Mouse (Mus musculus) NIH3T3 (cell line): ENCODE measurements at regions not wholly inside any gene's neighbourhood (a gene's known extent, or its start where the extent isn't known, plus 50 kb on each side); places are given as distances from the start of the nearest gene placed in this dataset.
"Not testable (repeated sequence)": the region's sequence is repeated elsewhere in the genome, so short reads cannot be mapped to it uniquely, and the experiment has no call there.

Source experiments
- DNase-seq: peaks from one replicate; pipeline ENCODE4 v3.0.0-alpha.2; 2012; ENCODE audit warnings: low read depth

DNA sequence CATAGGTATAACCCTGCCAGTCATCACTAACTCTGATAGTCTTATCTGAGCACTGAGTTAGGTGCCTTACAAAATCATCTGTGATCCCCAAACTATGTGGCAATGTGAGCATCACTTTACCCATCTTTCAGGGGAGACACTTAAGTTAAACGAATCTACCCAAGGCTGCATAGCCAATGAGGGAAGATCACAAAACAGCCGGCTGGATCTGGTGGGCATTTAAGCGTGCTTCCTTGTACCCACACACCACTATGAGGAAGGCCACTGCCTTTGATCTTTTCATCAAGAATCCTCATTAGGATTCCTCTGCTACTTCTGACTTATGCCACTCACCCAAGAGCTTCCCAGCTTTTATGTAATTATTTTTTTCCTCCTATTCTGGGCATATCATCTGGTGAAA lies 257.1 kb upstream of the Pik3r1 start:
- DNase-seq = no peak

DNA sequence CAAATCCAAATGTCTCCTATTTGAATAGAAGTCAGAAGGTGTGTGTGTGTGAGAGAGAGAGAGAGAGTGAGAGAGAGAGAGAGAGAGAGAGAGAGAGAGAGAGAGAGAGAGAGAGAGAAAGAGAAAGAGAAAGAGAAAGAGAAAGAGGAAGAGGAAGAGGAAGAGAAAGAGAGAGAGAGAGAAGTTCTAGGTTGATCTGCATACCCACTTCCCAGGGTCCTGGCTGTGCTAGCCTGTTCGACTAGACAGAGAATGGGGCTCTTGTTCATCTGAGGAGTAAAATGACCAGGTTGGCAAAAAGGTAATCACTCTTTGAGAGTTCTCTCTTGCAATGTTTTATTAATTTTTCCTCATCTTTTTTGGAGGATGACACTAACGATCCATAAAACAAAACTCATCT lies 257.5 kb upstream of the Pik3r1 start:
- not testable (repeated sequence) for DNase-seq

DNA sequence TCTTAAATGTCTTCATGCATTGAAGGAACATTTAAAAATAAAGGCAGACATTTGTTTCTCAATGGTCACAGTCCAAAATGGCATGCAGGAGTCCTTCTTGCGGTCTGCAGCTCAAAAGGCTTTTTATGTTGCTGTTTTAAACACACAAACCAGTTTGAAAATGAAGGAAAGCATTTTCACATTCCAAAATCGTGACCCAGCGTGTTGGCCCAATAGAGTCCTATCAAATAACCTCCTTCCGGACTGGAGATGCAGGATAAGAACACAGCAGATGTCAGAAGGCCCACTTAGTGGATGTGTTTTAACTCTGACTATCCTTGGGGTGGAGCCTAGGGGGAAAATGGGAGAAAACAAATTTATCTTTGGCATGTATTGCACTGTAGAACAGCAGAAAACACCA lies 263.4 kb upstream of the Pik3r1 start:
- peak; percentile 42 for DNase-seq

DNA sequence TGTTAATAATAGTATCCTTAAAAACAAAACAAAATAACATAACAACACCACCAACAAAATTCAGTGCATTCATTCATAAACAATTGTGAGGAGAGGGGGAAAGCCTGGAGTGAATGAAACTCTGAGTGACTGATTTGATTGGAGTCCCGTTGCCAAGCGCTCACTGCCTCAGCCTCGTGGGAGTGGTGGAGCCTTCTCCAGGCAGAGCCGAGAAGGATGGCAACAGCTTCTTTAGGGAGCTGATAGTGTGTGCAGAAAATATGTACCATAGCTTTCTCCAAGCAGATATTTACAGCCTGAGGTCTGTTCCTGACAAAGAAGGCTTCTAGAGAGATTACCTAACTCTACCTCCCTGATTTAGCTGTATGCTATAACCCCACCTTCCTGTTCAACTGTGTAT lies 266.5 kb upstream of the Pik3r1 start:
- no peak for DNase-seq

DNA sequence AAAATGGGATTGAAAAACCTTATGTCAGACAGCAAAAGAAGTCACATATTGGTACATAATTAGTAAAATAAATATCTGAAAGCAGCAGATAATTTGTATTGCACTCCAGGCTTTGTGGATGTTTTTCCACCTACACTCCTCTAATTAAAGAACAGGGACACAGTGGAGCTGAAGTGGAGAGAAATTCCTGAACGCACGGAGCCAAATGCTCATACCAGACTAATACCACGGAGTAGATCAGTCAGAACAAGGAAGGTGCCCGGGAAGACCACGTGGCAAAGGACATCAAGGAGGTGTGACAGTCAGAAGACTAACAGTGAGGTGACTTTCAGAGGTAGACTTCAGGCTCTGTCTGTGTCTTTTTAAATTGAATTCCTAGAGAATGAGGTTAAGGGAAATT lies 268.0 kb upstream of the Pik3r1 start:
- DNase-seq = no peak

DNA sequence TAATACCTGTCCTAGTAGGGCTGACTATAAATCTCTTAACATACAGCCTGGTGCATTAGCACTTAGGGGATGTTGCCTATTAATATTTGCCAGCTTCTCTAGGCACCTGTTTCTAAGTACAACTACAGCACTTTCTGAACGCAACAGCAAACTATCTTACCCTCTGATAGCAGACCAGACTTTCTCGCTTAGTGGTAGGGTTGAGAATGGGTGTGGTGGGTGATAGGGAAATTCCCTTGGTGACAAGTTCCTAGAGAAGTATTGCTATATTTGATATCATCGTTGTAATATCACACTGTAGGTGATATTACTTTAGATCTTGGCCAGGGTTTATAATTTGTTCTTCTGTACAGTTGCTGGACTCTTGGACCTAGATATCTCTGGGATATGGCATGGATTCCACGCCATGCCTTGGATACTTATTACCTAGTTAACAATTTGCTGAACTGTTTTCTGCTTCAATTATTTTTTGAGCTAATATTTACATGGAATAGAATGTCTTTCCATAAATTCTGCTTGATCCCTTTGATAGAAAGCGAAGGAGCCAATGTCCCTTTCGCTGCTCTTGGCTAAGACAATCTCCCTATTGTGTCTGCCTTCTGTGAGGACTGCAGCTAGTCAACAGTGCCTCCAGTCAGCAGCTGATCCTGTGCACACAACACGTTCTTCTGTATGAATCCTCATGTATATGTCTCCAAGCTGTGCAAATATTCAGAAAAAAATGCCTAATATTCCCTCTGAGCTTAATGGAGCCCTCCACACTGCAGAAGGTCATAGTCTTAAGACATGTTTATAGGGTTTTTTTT lies 269.0 kb upstream of the Pik3r1 start:
- no peak for DNase-seq

DNA sequence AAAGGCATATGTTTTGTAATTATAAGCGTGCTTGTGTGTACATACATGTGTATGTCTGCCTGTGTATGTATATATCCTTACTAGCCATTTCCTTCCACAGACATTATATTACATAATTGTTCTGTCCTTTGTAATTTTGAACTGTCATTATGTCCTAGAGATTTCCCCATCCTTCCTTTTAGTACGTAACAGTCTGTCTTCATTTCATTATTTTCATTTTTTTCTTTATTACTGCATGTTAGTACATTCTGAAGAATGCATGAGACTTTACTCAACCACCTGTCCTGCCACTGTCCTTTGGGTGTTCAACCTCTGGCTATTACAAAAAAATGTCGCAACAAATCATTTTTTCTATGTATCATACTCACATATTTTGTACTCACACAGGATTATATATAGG lies 292.2 kb upstream of the Pik3r1 start:
- DNase-seq = no peak

DNA sequence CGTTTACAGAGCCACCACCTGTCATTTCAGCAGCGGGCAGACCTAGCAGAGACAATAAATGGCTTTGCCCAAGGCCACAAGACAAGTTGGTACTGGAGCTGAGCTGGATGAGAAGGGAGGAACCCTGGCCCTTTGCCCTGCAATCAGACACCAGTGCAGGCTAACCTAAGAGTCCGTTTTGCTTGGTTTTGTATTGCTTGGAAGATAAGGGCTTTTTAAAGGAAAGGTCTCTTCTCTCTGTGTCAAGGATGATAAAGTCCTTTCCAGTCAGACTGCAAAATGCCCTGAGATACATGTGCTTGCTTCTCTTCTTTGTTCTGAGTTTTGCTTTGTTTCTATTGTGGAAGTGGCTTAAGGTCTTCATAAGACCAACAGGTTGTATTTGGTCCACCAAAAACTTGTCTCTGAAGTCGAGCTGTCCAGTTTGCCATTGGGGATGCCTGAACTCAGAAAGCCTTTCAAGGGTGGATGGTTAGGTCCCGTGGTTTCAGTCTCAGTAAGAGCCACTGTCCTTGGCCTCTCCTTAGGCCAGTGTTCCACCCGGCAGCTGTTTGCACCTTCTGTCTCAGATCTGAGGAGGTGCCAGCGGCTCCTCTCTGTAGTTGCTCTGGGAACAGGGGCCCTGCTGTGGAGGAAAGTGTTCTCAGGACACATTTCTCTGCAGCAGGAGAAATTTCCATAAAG lies 296.7 kb upstream of the Pik3r1 start:
- no peak for DNase-seq

DNA sequence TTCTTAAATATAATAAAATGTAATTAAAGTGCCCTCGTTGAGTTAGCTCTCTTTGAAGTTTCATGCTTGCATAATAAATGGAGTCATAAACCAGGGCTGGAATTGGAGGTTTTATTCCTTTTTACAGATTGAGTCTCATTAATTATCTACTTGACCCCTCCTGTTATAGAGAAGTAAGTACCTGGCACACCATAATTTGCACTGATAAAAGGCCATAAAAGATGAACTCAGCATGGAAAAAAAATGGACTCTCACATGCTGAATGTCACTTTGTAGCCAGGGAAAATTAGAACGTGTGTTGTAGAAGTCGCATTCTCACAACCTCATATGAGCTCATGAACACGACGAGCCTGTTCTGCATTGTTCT lies 297.2 kb upstream of the Pik3r1 start:
- DNase-seq = no peak

DNA sequence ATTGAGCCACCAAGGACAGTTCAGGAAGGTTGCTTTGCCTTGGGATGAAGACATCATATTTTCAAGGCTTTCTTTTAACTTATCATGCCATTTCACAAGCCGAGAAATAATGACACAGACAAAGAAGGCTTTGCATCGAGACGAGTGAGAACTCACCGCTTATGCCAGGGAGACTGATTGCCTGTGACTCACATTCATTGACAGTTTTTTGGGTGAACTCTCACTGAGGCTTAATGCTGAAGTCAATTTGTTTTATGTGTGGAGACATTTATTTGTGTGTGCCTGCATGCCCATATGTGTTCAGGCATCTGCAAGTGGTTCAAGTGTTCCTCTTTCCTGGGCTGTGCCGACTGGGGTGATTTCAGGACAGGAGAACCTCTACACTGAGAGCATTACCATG lies 297.8 kb upstream of the Pik3r1 start:
- DNase-seq = peak; percentile 68

DNA sequence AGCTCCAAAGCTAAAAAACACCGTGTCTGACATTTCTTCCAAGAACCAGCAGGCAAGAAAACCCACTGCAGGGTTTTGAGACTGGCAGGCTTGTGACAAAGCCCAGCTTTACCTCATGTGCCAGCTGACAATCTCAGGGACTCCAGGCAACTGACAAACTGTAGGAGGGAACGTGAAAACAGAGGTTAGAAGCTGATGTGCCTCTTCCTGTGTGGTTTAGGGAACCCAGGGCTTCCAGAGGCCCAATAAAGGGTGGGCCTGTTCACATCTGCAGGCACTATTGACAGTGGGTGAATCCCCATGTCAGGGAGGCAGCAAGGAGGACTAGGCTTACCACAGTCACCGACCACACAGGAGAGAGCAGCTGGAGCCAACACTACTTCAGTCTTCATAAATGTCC lies 302.7 kb upstream of the Pik3r1 start:
- DNase-seq = no peak

DNA sequence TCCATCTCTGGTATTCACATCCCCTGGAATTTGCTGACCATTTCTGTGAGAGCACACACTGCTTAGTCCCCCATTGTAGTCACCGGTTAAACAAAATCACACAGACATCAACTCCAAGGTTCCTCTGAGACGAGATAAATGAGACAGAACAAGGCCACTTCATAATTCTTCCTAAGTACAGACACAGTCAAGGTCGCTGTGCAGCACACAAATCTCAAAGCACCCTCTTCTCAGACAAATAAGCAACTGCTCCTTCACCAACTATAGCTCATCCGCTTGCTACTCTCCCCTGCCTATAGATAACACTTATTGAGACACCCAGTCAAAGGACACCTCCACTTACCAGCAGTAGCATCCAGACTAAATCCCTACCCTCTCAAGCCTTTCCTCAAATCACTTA lies 304.3 kb upstream of the Pik3r1 start:
- no peak for DNase-seq

DNA sequence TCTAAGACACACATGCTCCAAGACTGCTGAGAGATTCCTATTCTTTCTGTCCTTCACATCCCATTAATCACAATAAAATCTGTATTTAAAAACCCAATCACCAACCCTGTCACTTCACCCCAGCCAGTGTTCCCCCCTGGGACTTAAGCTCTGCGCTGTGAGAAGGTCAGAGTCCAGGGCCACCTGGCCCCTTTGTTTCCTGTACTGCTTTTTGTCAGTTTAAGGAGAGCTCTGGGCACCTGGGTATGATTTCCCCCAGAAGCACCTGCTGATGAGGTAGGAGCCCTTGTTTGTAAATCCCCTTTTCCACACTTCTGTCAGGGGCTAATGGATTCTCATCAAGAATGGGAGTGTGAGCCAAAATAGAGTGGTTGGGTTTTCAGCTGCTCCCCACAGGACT lies 319.7 kb upstream of the Pik3r1 start:
- DNase-seq = no peak

DNA sequence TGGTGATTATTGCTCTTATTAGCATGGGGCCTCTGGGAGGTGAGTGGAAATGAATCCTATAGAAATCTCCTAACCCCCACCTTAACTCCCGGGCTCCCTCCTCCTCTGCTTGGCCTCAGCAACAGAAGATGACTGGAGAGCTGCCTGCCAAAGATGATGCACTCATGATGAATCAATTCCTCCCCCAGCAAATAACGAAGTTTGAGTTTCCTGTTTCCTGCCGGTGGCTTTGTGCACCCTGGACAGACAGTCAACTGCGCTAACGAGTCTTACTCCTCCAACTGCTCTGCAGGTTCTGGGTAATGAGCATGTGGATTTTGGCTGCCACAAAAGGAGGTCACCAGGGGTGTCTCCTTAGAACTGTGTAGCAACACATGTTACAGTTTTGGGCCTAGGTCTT lies 321.5 kb upstream of the Pik3r1 start:
- peak; percentile 66 for DNase-seq

DNA sequence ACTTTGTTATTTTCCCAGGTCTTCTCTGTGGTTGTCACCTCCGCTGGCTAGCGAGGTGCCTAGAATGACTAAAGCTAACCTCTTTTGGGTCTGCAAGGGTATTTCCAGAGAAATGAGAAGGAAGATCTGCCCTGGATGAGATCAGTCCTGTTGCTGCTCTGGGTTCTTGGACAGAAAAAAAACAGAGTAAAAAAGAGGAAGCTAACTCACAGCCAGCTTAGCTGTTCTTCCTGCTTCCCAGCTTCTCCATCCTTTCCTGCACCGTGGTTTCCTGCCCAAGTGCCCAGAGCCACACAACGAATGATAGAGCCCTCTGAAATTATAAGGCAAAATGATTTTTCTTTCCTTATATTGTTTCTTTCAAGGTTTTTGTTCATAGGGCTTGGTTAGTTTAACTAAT lies 326.2 kb upstream of the Pik3r1 start:
- DNase-seq = no peak

DNA sequence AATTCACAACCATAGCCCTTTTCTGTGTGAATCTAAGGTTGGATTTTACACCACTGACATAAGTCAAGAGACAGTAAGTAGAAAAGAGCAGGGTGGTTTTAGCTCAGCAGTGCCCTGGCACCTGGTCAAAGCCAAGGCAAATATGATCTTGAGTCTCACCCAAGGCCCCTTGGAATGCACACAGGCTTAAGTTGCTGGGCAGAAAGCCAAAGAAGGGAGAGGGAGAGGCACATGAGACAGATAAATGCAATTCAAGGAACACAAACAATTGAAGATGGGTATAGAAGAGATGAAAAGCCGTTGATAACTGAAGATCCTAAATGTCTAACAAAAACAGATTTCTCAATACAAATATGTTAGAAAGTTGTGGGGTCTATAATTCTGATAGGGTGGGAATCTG lies 335.1 kb upstream of the Pik3r1 start:
- peak; percentile 49 for DNase-seq

DNA sequence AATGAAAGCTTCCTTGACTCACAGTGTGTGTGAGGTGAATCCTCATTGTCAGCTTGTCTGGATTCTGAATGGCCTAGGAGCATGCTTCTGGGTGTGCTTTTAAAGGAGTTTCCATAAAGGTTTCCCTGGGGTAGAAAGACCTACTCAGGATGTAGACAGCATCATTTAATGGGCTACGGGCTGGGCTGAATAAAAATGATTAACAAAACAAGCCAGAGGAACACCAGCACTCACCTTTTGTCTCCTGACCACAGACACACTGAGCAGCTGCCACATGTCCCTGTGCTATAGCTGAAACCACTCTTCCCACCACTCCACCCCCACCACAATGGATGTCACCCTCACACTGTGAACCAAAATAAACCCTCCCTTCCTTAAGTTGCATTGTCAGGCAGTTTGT lies 338.2 kb upstream of the Pik3r1 start:
- DNase-seq = no peak

DNA sequence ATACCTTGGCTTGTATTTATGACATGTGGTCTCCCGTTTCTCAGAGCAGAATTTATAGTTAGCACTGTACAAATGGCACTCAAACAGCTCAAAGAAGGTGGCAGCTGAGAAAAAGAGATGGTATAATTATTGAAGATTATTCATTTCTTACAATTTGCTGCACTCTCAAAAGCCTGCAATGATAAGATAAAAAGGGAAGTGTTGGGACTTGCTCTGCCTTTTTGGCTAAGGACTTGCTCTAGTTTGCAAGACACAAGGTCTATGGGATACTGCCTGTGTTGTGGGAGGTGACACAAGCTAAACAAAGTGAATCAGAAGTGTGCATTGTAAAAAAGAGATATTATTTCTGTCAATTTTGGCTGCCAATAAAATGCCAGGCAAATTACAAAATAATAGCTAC lies 340.2 kb upstream of the Pik3r1 start:
- DNase-seq = no peak

DNA sequence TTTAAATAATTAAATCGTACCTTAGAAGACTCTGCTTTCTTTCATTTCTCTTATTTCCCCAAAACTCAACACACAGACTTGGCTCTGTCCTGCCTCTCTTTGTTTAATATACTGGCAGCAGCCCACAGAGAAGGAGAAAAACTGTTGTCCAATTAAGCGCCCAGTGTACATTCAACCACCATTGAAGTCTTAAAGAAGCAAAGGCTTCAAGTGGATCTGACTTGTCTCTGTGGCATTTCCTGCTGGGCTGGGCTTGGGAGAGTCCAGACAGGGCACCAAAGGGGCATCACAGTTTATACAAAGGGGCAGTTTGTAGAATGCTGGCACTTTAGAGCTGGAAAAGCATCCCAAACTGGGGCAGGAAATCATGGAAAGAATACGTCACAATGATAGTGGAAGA lies 340.9 kb upstream of the Pik3r1 start:
- no peak for DNase-seq

DNA sequence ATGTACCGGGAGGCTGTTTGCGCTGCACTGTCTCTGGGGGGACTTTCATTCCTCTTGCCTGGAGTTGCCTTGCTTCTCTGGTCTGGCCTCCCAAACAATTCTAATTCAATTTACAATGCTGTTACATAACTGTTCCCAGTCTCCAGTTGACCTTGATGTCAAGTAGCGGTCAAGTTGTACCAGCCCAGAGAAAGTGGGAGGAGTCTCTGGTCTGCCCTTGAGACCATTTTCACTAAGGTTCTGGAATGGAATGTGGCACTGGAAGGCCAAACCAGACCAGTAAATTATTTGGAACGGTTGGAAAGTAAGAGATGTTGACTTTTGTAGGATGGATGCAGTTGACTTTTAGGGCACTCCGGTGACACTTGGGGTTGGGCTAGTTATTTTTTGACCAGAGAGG lies 345.9 kb upstream of the Pik3r1 start:
- no peak for DNase-seq

DNA sequence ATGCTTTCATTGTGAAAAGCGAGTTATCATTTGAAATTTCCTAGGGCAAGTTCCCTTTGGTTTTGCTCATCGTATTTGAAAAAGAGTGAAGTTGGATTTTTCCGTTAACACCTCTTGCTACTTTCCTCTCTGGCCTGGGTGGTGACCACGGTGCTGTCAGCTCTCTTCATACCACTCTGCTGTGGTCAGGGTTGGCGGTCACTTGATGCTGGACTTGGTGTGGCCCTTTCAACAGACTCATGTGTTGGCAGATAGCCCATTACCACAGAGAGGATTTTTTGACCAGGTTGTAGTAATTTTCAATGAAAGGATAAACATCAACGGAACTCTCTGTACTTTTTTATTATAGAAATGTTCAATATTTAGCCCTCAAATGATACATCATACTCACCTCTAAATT lies 354.3 kb upstream of the Pik3r1 start:
- DNase-seq = peak; percentile 65

DNA sequence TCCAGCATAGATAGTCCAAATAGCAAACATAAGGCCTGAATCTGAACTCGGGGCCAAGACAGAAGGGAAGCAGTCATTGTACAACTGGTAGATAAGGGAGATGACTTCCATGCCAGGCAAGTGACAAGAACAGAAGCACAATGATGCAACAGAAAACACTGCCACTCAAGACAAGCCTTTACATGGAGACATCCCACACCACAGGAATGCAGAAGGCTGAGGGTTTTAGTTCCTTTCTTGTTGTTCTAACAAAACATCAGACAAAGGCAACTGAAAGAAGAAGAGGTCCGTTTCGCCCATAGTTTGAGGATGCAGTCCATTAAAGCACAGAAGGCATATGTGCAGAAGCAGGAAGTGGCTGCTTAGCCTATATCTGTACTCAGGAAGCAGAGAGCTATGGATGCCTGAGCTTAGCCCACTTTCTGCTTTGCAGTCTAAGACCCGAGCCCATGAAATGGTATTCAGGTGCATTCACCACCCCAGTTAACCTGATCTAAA lies 360.0 kb upstream of the Pik3r1 start:
- DNase-seq = no peak

DNA sequence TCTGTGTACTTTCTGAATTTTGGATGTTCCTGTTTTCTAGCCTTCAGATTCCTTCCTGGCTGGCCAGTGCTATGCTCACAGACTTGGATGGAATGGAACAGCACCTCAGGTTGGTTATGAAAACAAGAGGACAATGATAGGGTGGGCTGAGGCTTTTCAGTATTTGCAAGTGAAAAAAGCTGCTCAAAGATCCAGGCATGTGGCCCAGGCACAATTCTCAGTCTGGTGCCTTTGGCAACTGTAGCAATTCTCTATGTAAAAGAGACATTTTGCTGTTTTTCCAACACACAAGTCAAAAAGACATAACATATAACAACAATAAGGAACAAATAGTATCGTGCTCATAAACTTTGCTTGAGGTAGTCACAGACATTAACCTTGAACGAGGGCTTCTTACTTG lies 363.4 kb upstream of the Pik3r1 start:
- no peak for DNase-seq

DNA sequence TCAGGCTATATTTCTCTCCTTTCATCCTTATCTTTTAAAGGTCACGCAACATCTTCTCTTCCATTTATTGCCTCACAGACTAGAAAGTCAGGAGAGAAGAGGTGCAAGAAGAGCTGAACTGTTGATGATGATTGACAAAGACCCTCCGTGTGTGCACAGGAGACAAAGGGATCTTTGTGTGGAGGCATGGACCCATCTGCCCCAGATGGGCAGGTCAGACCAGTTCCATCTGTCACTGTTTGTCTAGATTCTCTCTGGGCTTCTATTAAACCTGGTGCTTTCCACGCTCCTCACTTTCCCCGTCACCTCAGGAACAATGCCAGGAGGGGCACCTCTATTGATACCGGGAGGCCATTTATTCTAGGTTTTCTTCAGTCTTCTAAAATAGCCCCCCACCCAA lies 364.1 kb upstream of the Pik3r1 start:
- DNase-seq = no peak
